Comparison of ENCODE assay signal across 8 mouse cellular contexts in genomic region chr5:124930055-124930439, GRCm38 (mm10).
A peak's percentile ranks its signal among the peaks of the same experiment; 100 is the strongest.
DNase-seq lines count a peak whose midpoint lies in the region; ATAC-seq and TF ChIP-seq lines count a peak whose summit lies in the region.

No protein-coding gene starts in this region.

- 31% methylated on average over 5 of the region's 5 CpGs for WGBS in heart, embryonic 11.5 days (ENCODE audit: insufficient replicate concordance)
- 49% methylated on average over 5 of the region's 5 CpGs for WGBS in kidney, postnatal 0 days

- no peaks in the 10 kb centered on the region for H3K27me3 ChIP-seq in heart, embryonic 11.5 days (ENCODE audit: control insufficient read depth, insufficient read depth, low read length)
- H3K27me3 ChIP-seq in kidney, postnatal 0 days (ENCODE audit: insufficient read depth, low read length), result no peaks in the 10 kb centered on the region

- H3K36me3 ChIP-seq in heart, embryonic 11.5 days (ENCODE audit: control insufficient read depth, insufficient read depth, low read length), result no peaks in the 10 kb centered on the region
- no peaks in the 10 kb centered on the region for H3K36me3 ChIP-seq in kidney, postnatal 0 days (ENCODE audit: insufficient read depth, low read length)

- TF ChIP-seq CTCF in cortical plate, adult 2 months (IDR thresholded peaks at IDR 0.05; ENCODE audit: extremely low read depth, insufficient read depth, low read length), result peak; percentile 57
- peak; percentile 78 for TF ChIP-seq CTCF in kidney, postnatal 0 days (IDR thresholded peaks at IDR 0.05; ENCODE audit: low read depth)

- no peak for TF ChIP-seq POLR2A in cortical plate, adult 2 months (IDR thresholded peaks at IDR 0.05; ENCODE audit: extremely low read depth, insufficient read depth, low read length)

- peaks cover 8% of the 10 kb centered on the region; the same call in 1 of the 2 replicates for H3K9me3 ChIP-seq in heart, embryonic 11.5 days (replicated peaks; ENCODE audit: control insufficient read depth, low read length)
- no peaks in the 10 kb centered on the region for H3K9me3 ChIP-seq in kidney, postnatal 0 days (replicated peaks; ENCODE audit: low read length)

- H3K27ac ChIP-seq in heart, embryonic 11.5 days (ENCODE audit: low read depth, low read length), result no peak overlapping the region
- no peak overlapping the region for H3K27ac ChIP-seq in cortical plate, adult 2 months (ENCODE audit: insufficient read depth, low read length)
- H3K27ac ChIP-seq in kidney, postnatal 0 days, result no peak overlapping the region

- no peak overlapping the region for H3K9ac ChIP-seq in heart, embryonic 11.5 days (ENCODE audit: low read depth, low read length)
- H3K9ac ChIP-seq in kidney, postnatal 0 days (ENCODE audit: low read depth, low read length), result no peak overlapping the region

- DNase-seq in heart, adult 18-20 months, result peak; percentile 45 to 65
- DNase-seq in urinary bladder, postnatal 36 days (ENCODE audit: low spot score in 2 of 2), result peak; percentile 18
- no peak for DNase-seq in urinary bladder, postnatal 25 days (ENCODE audit: low spot score)
- DNase-seq in kidney, postnatal 0 days (ENCODE audit: low spot score), result peak; percentile 58
- peak; percentile 74 for DNase-seq in naive thymus-derived CD4-positive, alpha-beta T cell, adult 2 months (ENCODE audit: low read depth)

- H3K4me1 ChIP-seq in heart, embryonic 11.5 days (ENCODE audit: control insufficient read depth, insufficient read depth, low read length), result peaks cover 5% of the 10 kb centered on the region; the same call in 1 of the 2 replicates
- no peaks in the 10 kb centered on the region for H3K4me1 ChIP-seq in cortical plate, adult 2 months (ENCODE audit: control insufficient read depth, insufficient read depth, low read length)
- H3K4me1 ChIP-seq in kidney, postnatal 0 days (replicated peaks; ENCODE audit: insufficient read depth, low read length), result no peaks in the 10 kb centered on the region

- H3K4me3 ChIP-seq in heart, embryonic 11.5 days (ENCODE audit: low read depth, low read length), result no peak overlapping the region
- no peak overlapping the region for H3K4me3 ChIP-seq in cortical plate, adult 2 months (ENCODE audit: insufficient read depth, low read length)
- no peak overlapping the region for H3K4me3 ChIP-seq in kidney, postnatal 0 days (replicated peaks; ENCODE audit: low read depth, low read length)

- H3K4me2 ChIP-seq in heart, embryonic 11.5 days, result no peak overlapping the region
- no peak overlapping the region for H3K4me2 ChIP-seq in kidney, postnatal 0 days (ENCODE audit: low read length)

- ATAC-seq in heart, embryonic 11.5 days (replicated peaks; ENCODE audit: insufficient number of reproducible peaks, low FRiP score, low TSS enrichment), result no peak
- ATAC-seq in kidney, postnatal 0 days (replicated peaks; ENCODE audit: low FRiP score, low read depth), result no peak
- ATAC-seq in erythroblast, adult 5-6 weeks (replicated peaks; ENCODE audit: low FRiP score, poor library complexity, severe bottlenecking), result no peak
